Mouse (Mus musculus) liver, adult 2 months (tissue): ENCODE data around the gene S100a13. TPM values are rescaled to one million over a fixed set of nuclear protein-coding genes. Genes with fewer than 3 reads are reported as not detected.
A peak's percentile ranks its signal among the peaks of the same experiment; 100 is the strongest.

Experiments
- DNase-seq: peaks from one replicate; pipeline ENCODE4 v3.0.0-alpha.2; 2011; ENCODE audit warnings: low read depth, low spot score; ENCODE audit errors: extremely low read depth
- H3K27ac ChIP-seq: fragments of 200-500 bp; replicated peaks from 2 replicates; pipeline ENCODE4 v1.5.1; 2012; ENCODE audit warnings: low read depth, mild to moderate bottlenecking, control low read depth, inconsistent platforms, low read length; ENCODE audit not compliant: insufficient read depth
- H3K27me3 ChIP-seq: fragments of 200-500 bp; 2 replicates; pipeline ENCODE4 v1.6.1; 2012; ENCODE audit warnings: mild to moderate bottlenecking, moderate library complexity, low read length, inconsistent platforms; ENCODE audit not compliant: control insufficient read depth, insufficient read depth
- H3K36me3 ChIP-seq: fragments of 200-500 bp; 2 replicates; pipeline ENCODE4 v1.6.1; 2012; ENCODE audit warnings: low read length, inconsistent platforms; ENCODE audit not compliant: control insufficient read depth, insufficient read depth
- H3K4me1 ChIP-seq: fragments of 200-500 bp; 2 replicates; pipeline ENCODE4 v1.6.1; 2011; ENCODE audit warnings: low read length; ENCODE audit not compliant: control insufficient read depth, insufficient read depth
- H3K4me3 ChIP-seq: fragments of 200-500 bp; 2 replicates; pipeline ENCODE4 v1.5.1; 2011; ENCODE audit warnings: low read depth, mild to moderate bottlenecking, control low read depth, low read length, moderate library complexity; ENCODE audit not compliant: insufficient read depth
- H3K79me2 ChIP-seq: fragments of 200-500 bp; 2 replicates; pipeline ENCODE4 v1.6.1; 2012; ENCODE audit warnings: inconsistent platforms, mild to moderate bottlenecking, low read length, moderate library complexity; ENCODE audit not compliant: control insufficient read depth, insufficient read depth
- H3K9ac ChIP-seq: fragments of 200-500 bp; 2 replicates; pipeline ENCODE4 v1.6.1; 2012; ENCODE audit warnings: low read depth, mild to moderate bottlenecking, control low read depth, inconsistent platforms, low read length
- CTCF ChIP-seq: fragments of 200-500 bp; IDR thresholded peaks from 2 replicates; pipeline ENCODE4 v1.5.1; 2011; ENCODE audit warnings: low read depth, low read length, control low read depth
- POLR2A ChIP-seq: fragments of 200-500 bp; IDR thresholded peaks from 2 replicates; pipeline ENCODE4 v1.6.1; 2011; ENCODE audit warnings: low read length, control low read depth; ENCODE audit not compliant: insufficient read depth; ENCODE audit errors: extremely low read depth
- WGBS: fragments of 180-500 bp; shearing (Covaris S2); methylation state at CpG from one replicate; pipeline ENCODE4 v1.1.7; 2018; 5-methylcytosine and 5-hydroxymethylcytosine counted together
- polyA plus RNA-seq: library from polyadenylated mRNA; depleted of rRNA; stranded (reverse); fragments of >200 nt; gene quantifications from 2 replicates; pipeline ENCODE4 v1.2.3, GENCODE M21; 2012
- total RNA-seq: library from RNA; depleted of rRNA; stranded (reverse); fragments of >200 nt; gene quantifications from 2 replicates; pipeline ENCODE4 v1.2.3, GENCODE M21; 2014

The S100a13 gene
- total and polyA plus RNA-seq, 2 experiments, result 40.2 to 81.7 TPM

- no peak for DNase-seq
- Histone ChIP-seq H3K36me3 (peaks cover 53% of the 10 kb centered on the region), H3K9ac (no peak overlapping the region), H3K27ac (no peak overlapping the region), H3K27me3 (no peaks in the 10 kb centered on the region), H3K4me1 (peaks cover 12% of the 10 kb centered on the region), H3K79me2 (no peaks in the 10 kb centered on the region), H3K4me3 (no peak overlapping the region)
- TF ChIP-seq POLR2A (no peak), CTCF (no peak)
These were observed 16.6 kb upstream of the S100a13 start for GRCm38 (mm10) chr3:90497597-90497996.

- no peak overlapping the region for H3K27ac ChIP-seq
- H3K4me1 ChIP-seq, result peaks cover 8% of the 10 kb centered on the region
- no peak for DNase-seq
- H3K36me3 ChIP-seq, result peaks cover 73% of the 10 kb centered on the region
- WGBS, result 88% methylated on average over 4 of the region's 4 CpGs
- no peak overlapping the region for H3K9ac ChIP-seq
- no peaks in the 10 kb centered on the region for H3K27me3 ChIP-seq
- H3K4me3 ChIP-seq, result no peak overlapping the region
- H3K79me2 ChIP-seq, result no peaks in the 10 kb centered on the region; the same call in 1 of the 2 replicates
- TF ChIP-seq POLR2A (no peak), CTCF (no peak)
These were observed 10.8 kb upstream of the S100a13 start for GRCm38 (mm10) chr3:90503444-90503843.

GRCm38 (mm10) chr3:90505216-90505615 is 9.0 kb upstream of the S100a13 start:
- no peak overlapping the region for H3K9ac ChIP-seq
- H3K4me1 ChIP-seq, result peaks cover 8% of the 10 kb centered on the region
- no peaks in the 10 kb centered on the region for H3K27me3 ChIP-seq
- H3K79me2 ChIP-seq, result no peaks in the 10 kb centered on the region; the same call in 1 of the 2 replicates
- DNase-seq, result no peak
- H3K4me3 ChIP-seq, result no peak overlapping the region
- H3K27ac ChIP-seq, result no peak overlapping the region
- TF ChIP-seq POLR2A (no peak), CTCF (no peak)
- H3K36me3 ChIP-seq, result peaks cover 60% of the 10 kb centered on the region
- WGBS, result 97% methylated on average over 5 of the region's 5 CpGs

- Histone ChIP-seq H3K27me3 (no peaks in the 10 kb centered on the region), H3K79me2 (no peaks in the 10 kb centered on the region; the same call in 1 of the 2 replicates), H3K27ac (no peak overlapping the region), H3K9ac (no peak overlapping the region), H3K4me3 (no peak overlapping the region), H3K4me1 (peaks cover 8% of the 10 kb centered on the region), H3K36me3 (peaks cover 54% of the 10 kb centered on the region)
- DNase-seq, result peak; percentile 54
- TF ChIP-seq CTCF (no peak), POLR2A (no peak)
- 22% methylated on average over 3 of the region's 3 CpGs for WGBS
These were observed 7.9 kb upstream of the S100a13 start for GRCm38 (mm10) chr3:90506362-90506761.

GRCm38 (mm10) chr3:90508287-90508949 is 5.8 kb upstream of the S100a13 start:
- Histone ChIP-seq H3K27ac (peak overlapping the region; percentile 66), H3K4me1 (peaks cover 12% of the 10 kb centered on the region), H3K9ac (peak overlapping the region; percentile 94), H3K36me3 (peaks cover 36% of the 10 kb centered on the region), H3K4me3 (peak overlapping the region; percentile 76), H3K27me3 (no peaks in the 10 kb centered on the region), H3K79me2 (no peaks in the 10 kb centered on the region; the same call in 1 of the 2 replicates)
- under 1% methylated on average over 20 of the region's 20 CpGs for WGBS
- DNase-seq, result peak; percentile 45
- TF ChIP-seq POLR2A, result no peak
- TF ChIP-seq CTCF, result no peak
